Mouse (Mus musculus) kidney, postnatal 0 days (tissue): ENCODE results near the gene Fbxw8. TPM values are rescaled to one million over a fixed set of nuclear protein-coding genes. Genes with fewer than 3 reads are reported as not detected.

Source experiments
- ATAC-seq: fragments of 200-750 bp; cut with Nextera tagmentation; replicated peaks from 2 replicates; pipeline ENCODE4 v1.8.0; 2017; ENCODE audit warnings: low read depth, moderate number of reproducible peaks, moderate TSS enrichment, moderate library complexity; ENCODE audit not compliant: low FRiP score
- DNase-seq: peaks from one replicate; pipeline ENCODE4 v3.0.0-alpha.2; 2016; ENCODE audit warnings: low spot score
- H3K27ac ChIP-seq: fragments of 300-500 bp; sonication (generic); 2 replicates; pipeline ENCODE4 v1.5.1; 2014; ENCODE audit warnings: mild to moderate bottlenecking
- H3K27me3 ChIP-seq: fragments of 300-500 bp; sonication (generic); 2 replicates; pipeline ENCODE4 v1.6.1; 2014; ENCODE audit warnings: low read length, mixed read lengths; ENCODE audit not compliant: insufficient read depth
- H3K36me3 ChIP-seq: fragments of 300-500 bp; sonication (generic); 2 replicates; pipeline ENCODE4 v1.6.1; 2014; ENCODE audit warnings: low read length, mixed read lengths; ENCODE audit not compliant: insufficient read depth
- H3K4me1 ChIP-seq: fragments of 300-500 bp; sonication (generic); replicated peaks from 2 replicates; pipeline ENCODE4 v1.6.1; 2014; ENCODE audit warnings: antibody characterized with exemption, low read length, mixed read lengths; ENCODE audit not compliant: insufficient read depth
- H3K4me2 ChIP-seq: fragments of 300-500 bp; sonication (generic); 2 replicates; pipeline ENCODE4 v1.6.1; 2014; ENCODE audit warnings: mild to moderate bottlenecking, low read length, moderate library complexity, mixed read lengths
- H3K4me3 ChIP-seq: fragments of 300-500 bp; sonication (generic); replicated peaks from 2 replicates; pipeline ENCODE4 v1.5.1; 2014; ENCODE audit warnings: low read depth, low read length
- H3K9ac ChIP-seq: fragments of 300-500 bp; sonication (generic); 2 replicates; pipeline ENCODE4 v1.6.1; 2014; ENCODE audit warnings: low read depth, low read length
- H3K9me3 ChIP-seq: fragments of 300-500 bp; sonication (generic); replicated peaks from 2 replicates; pipeline ENCODE4 v1.6.1; 2016; ENCODE audit warnings: low read length, inconsistent platforms, mixed read lengths
- CTCF ChIP-seq: IDR thresholded peaks from 2 replicates; pipeline ENCODE4 v1.5.1; 2016; ENCODE audit warnings: antibody characterized with exemption, low read depth, mild to moderate bottlenecking, moderate library complexity
- WGBS: fragments of 180-500 bp; shearing (Covaris S2); extraction: QIAGEN DNeasy Blood & Tissue Kit; methylation state at CpG from one replicate; pipeline ENCODE4 v1.1.7; 2014; 5-methylcytosine and 5-hydroxymethylcytosine counted together
- polyA plus RNA-seq: library from polyadenylated mRNA; unstranded; fragments of >200 nt; fragmentation: Nextera tagmentation; extraction: Ambion mirVana; gene quantifications from 2 replicates; pipeline ENCODE4 v1.2.1, GENCODE M21; 2015

Fbxw8 gene
- polyA plus RNA-seq, 1 experiment from 2014 or later = 24.7 TPM

GRCm38 (mm10) chr5:118136391-118136790 is 18.9 kb downstream of the Fbxw8 start:
- DNase-seq (no peak), ATAC-seq (no peak)
- WGBS = 74% methylated on average over 5 of the region's 5 CpGs
- Histone ChIP-seq H3K27ac (no peak overlapping the region), H3K36me3 (peaks cover 12% of the 10 kb centered on the region; the same call in 1 of the 2 replicates), H3K4me2 (no peak overlapping the region), H3K9me3 (no peaks in the 10 kb centered on the region), H3K4me3 (no peak overlapping the region), H3K27me3 (no peaks in the 10 kb centered on the region), H3K4me1 (no peaks in the 10 kb centered on the region), H3K9ac (no peak overlapping the region)
- no peak for TF ChIP-seq CTCF

DNA sequence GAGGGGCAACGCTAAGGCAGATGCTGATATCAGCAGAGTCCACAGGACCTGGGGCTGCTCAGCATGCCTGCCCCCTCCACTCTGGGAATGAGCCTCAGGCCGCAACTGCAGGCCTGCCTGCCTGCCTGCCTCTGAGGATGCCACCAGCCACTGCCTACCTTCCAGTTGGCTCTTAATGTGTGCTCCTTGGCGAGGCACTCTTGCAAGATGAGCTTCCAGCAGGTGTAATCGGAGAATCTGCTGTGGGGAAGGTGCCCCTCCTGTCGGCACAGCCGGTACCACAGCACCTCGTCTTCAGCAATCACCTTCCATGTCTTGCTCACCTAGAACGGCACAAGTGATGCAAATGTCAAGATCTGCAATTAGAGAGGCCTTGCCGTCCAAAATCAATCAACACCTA is 26.6 kb downstream of the Fbxw8 start:
- Histone ChIP-seq H3K36me3 (peaks cover 28% of the 10 kb centered on the region), H3K9me3 (no peaks in the 10 kb centered on the region), H3K4me3 (no peak overlapping the region), H3K27me3 (no peaks in the 10 kb centered on the region), H3K4me2 (no peak overlapping the region), H3K4me1 (no peaks in the 10 kb centered on the region), H3K9ac (no peak overlapping the region), H3K27ac (no peak overlapping the region)
- 59% methylated on average over 9 of the region's 9 CpGs for WGBS
- ATAC-seq (no peak), DNase-seq (no peak)
- no peak for TF ChIP-seq CTCF

DNA sequence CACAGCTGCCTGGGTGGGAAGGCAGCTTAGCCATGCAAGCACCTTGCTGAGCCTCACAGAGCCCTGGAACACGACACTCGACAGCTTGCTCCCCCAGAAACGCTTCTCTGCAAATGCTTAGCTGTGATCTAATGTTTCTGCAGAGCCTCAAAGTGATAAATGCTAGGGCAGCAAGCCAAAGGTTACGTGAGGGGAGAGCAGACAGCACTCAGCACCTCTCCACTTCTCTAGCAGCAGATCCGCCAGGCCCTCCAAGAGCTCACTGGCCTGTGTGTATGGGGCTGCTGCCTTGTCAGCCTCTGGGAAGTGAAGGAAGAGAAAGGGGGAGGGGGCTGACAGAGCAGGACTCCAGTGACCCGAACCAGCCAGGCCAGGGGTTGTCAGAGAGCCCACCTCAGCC is 27.1 kb downstream of the Fbxw8 start:
- Histone ChIP-seq H3K4me2 (no peak overlapping the region), H3K9ac (no peak overlapping the region), H3K27me3 (no peaks in the 10 kb centered on the region), H3K4me1 (no peaks in the 10 kb centered on the region), H3K4me3 (no peak overlapping the region), H3K9me3 (no peaks in the 10 kb centered on the region), H3K27ac (no peak overlapping the region), H3K36me3 (peaks cover 31% of the 10 kb centered on the region)
- ATAC-seq (no peak; the same call in 1 of the 2 replicates), DNase-seq (peak; percentile 61)
- WGBS = 42% methylated on average over 6 of the region's 6 CpGs
- no peak for TF ChIP-seq CTCF

DNA sequence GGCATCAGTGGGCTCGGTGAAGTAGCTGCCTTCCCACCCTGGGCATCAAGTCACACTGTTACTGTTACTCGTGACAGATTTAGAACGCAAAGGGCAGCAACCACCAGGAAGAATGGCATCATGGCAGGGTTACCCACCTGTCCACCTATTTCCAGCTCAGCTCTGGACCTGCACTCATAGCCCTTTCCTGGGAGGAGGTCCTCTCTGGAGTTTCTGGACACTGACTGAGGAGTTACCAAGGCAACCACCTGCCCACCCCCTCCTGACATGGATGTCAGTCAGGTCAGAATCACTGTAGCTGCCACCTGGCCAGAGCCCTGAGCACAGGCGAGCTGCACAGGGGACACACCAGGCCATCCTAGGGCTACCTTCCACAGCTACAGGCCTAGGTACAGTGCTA is 28.6 kb downstream of the Fbxw8 start:
- no peak for TF ChIP-seq CTCF
- no peak overlapping the region for H3K9ac ChIP-seq
- H3K27ac ChIP-seq = no peak overlapping the region
- no peaks in the 10 kb centered on the region for H3K4me1 ChIP-seq
- H3K36me3 ChIP-seq = peaks cover 31% of the 10 kb centered on the region
- no peaks in the 10 kb centered on the region for H3K27me3 ChIP-seq
- ATAC-seq (no peak), DNase-seq (no peak)
- H3K9me3 ChIP-seq = no peaks in the 10 kb centered on the region
- 81% methylated on average over 4 of the region's 4 CpGs for WGBS
- H3K4me3 ChIP-seq = no peak overlapping the region
- no peak overlapping the region for H3K4me2 ChIP-seq

- H3K9me3 ChIP-seq = no peaks in the 10 kb centered on the region
- no peaks in the 10 kb centered on the region for H3K4me1 ChIP-seq
- 64% methylated on average over 10 of the region's 10 CpGs for WGBS
- H3K4me3 ChIP-seq = no peak overlapping the region
- no peak for TF ChIP-seq CTCF
- no peak for ATAC-seq
- no peak for DNase-seq
- H3K4me2 ChIP-seq = no peak overlapping the region
- H3K9ac ChIP-seq = no peak overlapping the region
- peaks cover 19% of the 10 kb centered on the region for H3K36me3 ChIP-seq
- no peak overlapping the region for H3K27ac ChIP-seq
- H3K27me3 ChIP-seq = no peaks in the 10 kb centered on the region
Measured at GRCm38 (mm10) chr5:118123096-118123495, 32.2 kb downstream of the Fbxw8 start.

DNA sequence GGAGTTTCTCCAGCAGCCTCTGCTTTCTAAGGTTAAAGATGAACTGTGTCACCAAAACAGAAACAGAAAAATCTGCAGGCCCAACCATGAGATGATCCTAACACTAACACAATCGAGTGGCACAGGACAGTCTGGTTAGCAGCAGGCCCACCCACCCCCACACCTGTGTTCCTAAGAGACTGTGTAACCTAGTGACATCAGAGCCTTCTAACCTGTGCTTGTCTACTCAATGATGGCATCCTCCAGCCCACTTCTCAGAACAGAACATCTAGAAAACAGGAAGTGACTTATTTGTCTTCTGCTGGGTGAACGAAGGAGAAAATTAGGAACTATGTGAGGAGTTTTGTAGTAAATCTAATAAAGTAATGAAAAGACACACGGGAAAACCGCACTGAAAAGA is 33.3 kb downstream of the Fbxw8 start:
- H3K9ac ChIP-seq = no peak overlapping the region
- no peak for ATAC-seq
- TF ChIP-seq CTCF = no peak
- no peaks in the 10 kb centered on the region for H3K4me1 ChIP-seq
- WGBS = 89% methylated on average over 4 of the region's 4 CpGs
- no peak overlapping the region for H3K4me3 ChIP-seq
- no peaks in the 10 kb centered on the region for H3K27me3 ChIP-seq
- peaks cover 10% of the 10 kb centered on the region; the same call in 1 of the 2 replicates for H3K36me3 ChIP-seq
- H3K9me3 ChIP-seq = no peaks in the 10 kb centered on the region
- H3K27ac ChIP-seq = no peak overlapping the region
- H3K4me2 ChIP-seq = no peak overlapping the region
- DNase-seq = no peak

- DNase-seq (no peak), ATAC-seq (no peak)
- H3K9ac ChIP-seq = no peak overlapping the region
- 49% methylated on average over 2 of the region's 2 CpGs for WGBS
- no peaks in the 10 kb centered on the region for H3K9me3 ChIP-seq
- no peak overlapping the region for H3K4me3 ChIP-seq
- no peak for TF ChIP-seq CTCF
- H3K36me3 ChIP-seq = peaks cover 13% of the 10 kb centered on the region; the same call in 1 of the 2 replicates
- no peaks in the 10 kb centered on the region for H3K4me1 ChIP-seq
- H3K27ac ChIP-seq = no peak overlapping the region
- H3K27me3 ChIP-seq = no peaks in the 10 kb centered on the region
- no peak overlapping the region for H3K4me2 ChIP-seq
Measured at GRCm38 (mm10) chr5:118120670-118121069, 34.6 kb downstream of the Fbxw8 start.
